Mouse (Mus musculus) ES-E14 (cell line): ENCODE measurements at regions not wholly inside any gene's neighbourhood (a gene's known extent, or its start where the extent isn't known, plus 50 kb on each side); places are given as distances from the start of the nearest gene placed in this dataset.

Experiments
- CHD2 ChIP-seq: IDR thresholded peaks from 2 replicates; pipeline ENCODE4 v1.6.1; 2014; ENCODE audit warnings: mild to moderate bottlenecking, low read depth, low read length, inconsistent platforms
- MAFK ChIP-seq: IDR thresholded peaks from 2 replicates; pipeline ENCODE4 v1.6.1; 2014; ENCODE audit warnings: mild to moderate bottlenecking, low read depth, low read length, inconsistent platforms; ENCODE audit not compliant: insufficient read depth
- ZNF384 ChIP-seq: IDR thresholded peaks from 2 replicates; pipeline ENCODE4 v1.6.1; 2012; ENCODE audit warnings: low read depth, low read length, inconsistent platforms

- no peak for TF ChIP-seq MAFK
- no peak for TF ChIP-seq CHD2
- TF ChIP-seq ZNF384, result no peak
Observed at GRCm38 (mm10) chr11:56246549-56247332, 205.9 kb upstream of the Nmur2 start.
